Mouse (Mus musculus) neural tube, embryonic 15.5 days (tissue): ENCODE data around the gene Nr1h3. TPM values are rescaled to one million over a fixed set of nuclear protein-coding genes. Genes with fewer than 3 reads are reported as not detected.

Experiments
- ATAC-seq: fragments of 200-750 bp; cut with Nextera tagmentation; 2 replicates; pipeline ENCODE4 v1.8.0; 2017; ENCODE audit warnings: mild to moderate bottlenecking, moderate TSS enrichment, moderate library complexity; ENCODE audit not compliant: low FRiP score
- H3K27ac ChIP-seq: fragments of 300-500 bp; sonication (generic); replicated peaks from 2 replicates; pipeline ENCODE4 v1.5.1; 2015; ENCODE audit warnings: mild to moderate bottlenecking, inconsistent platforms
- H3K27me3 ChIP-seq: fragments of 300-500 bp; sonication (generic); replicated peaks from 2 replicates; pipeline ENCODE4 v1.6.1; 2015; ENCODE audit warnings: inconsistent platforms
- H3K36me3 ChIP-seq: fragments of 300-500 bp; sonication (generic); 2 replicates; pipeline ENCODE4 v1.6.1; 2015; ENCODE audit warnings: inconsistent platforms
- H3K4me1 ChIP-seq: fragments of 300-500 bp; sonication (generic); 2 replicates; pipeline ENCODE4 v1.6.1; 2015; ENCODE audit warnings: inconsistent platforms
- H3K4me2 ChIP-seq: fragments of 300-500 bp; sonication (generic); 2 replicates; pipeline ENCODE4 v1.6.1; 2015; ENCODE audit warnings: inconsistent platforms, mild to moderate bottlenecking, moderate library complexity
- H3K4me3 ChIP-seq: fragments of 300-500 bp; sonication (generic); replicated peaks from 2 replicates; pipeline ENCODE4 v1.5.1; 2015; ENCODE audit warnings: mild to moderate bottlenecking, inconsistent platforms
- H3K9ac ChIP-seq: fragments of 300-500 bp; sonication (generic); replicated peaks from 2 replicates; pipeline ENCODE4 v1.6.1; 2015; ENCODE audit warnings: mild to moderate bottlenecking, inconsistent platforms
- H3K9me3 ChIP-seq: fragments of 300-500 bp; sonication (generic); replicated peaks from 2 replicates; pipeline ENCODE4 v1.6.1; 2016; ENCODE audit warnings: inconsistent platforms
- WGBS: fragments of 180-500 bp; shearing (Covaris S2); methylation state at CpG from one replicate; pipeline ENCODE4 v1.1.7; 2015; ENCODE audit warnings: mixed read lengths; 5-methylcytosine and 5-hydroxymethylcytosine counted together
- polyA plus RNA-seq: library from polyadenylated mRNA; unstranded; fragments of >200 nt; fragmentation: Nextera tagmentation; extraction: Ambion mirVana; gene quantifications from 2 replicates; pipeline ENCODE4 v1.2.1, GENCODE M21; 2015

The Nr1h3 gene
- polyA plus RNA-seq, 1 experiment from 2014 or later, result 2.4 TPM

- 89% methylated on average over 6 of the region's 6 CpGs for WGBS
- Histone ChIP-seq H3K4me1 (no peaks in the 10 kb centered on the region), H3K4me2 (no peak overlapping the region), H3K4me3 (no peak overlapping the region), H3K27me3 (no peaks in the 10 kb centered on the region), H3K36me3 (peaks cover 90% of the 10 kb centered on the region), H3K27ac (no peak overlapping the region), H3K9ac (no peak overlapping the region), H3K9me3 (no peaks in the 10 kb centered on the region)
- no peak for ATAC-seq
Observed at GRCm38 (mm10) chr2:91160591-91160990, 42.0 kb downstream of the Nr1h3 start.

GRCm38 (mm10) chr2:91157002-91157752, 45.5 kb downstream of the Nr1h3 start:
- Histone ChIP-seq H3K4me1 (no peaks in the 10 kb centered on the region), H3K36me3 (peaks cover 87% of the 10 kb centered on the region), H3K27me3 (no peaks in the 10 kb centered on the region), H3K9ac (no peak overlapping the region), H3K9me3 (no peaks in the 10 kb centered on the region), H3K4me3 (no peak overlapping the region), H3K27ac (no peak overlapping the region), H3K4me2 (no peak overlapping the region)
- no peak for ATAC-seq
- WGBS, result 16% methylated on average over 6 of the region's 6 CpGs

- Histone ChIP-seq H3K9ac (no peak overlapping the region), H3K9me3 (no peaks in the 10 kb centered on the region), H3K4me2 (no peak overlapping the region), H3K4me1 (no peaks in the 10 kb centered on the region), H3K27ac (no peak overlapping the region), H3K36me3 (peaks cover 79% of the 10 kb centered on the region), H3K27me3 (no peaks in the 10 kb centered on the region), H3K4me3 (no peak overlapping the region)
- WGBS, result 97% methylated on average over 3 of the region's 3 CpGs
- ATAC-seq, result no peak
Observed at GRCm38 (mm10) chr2:91154091-91154490, 48.5 kb downstream of the Nr1h3 start.

- no peak for ATAC-seq
- 91% methylated on average over 3 of the region's 3 CpGs for WGBS
- no peaks in the 10 kb centered on the region for H3K4me1 ChIP-seq
Observed at GRCm38 (mm10) chr2:91152885-91153377, 49.7 kb downstream of the Nr1h3 start.

GRCm38 (mm10) chr2:91151331-91151730, 51.3 kb downstream of the Nr1h3 start:
- 82% methylated on average over 1 of the region's 1 CpGs for WGBS
- H3K27me3 ChIP-seq, result no peaks in the 10 kb centered on the region

More at GRCm38 (mm10) chr2:91152885-91153377, 49.7 kb downstream of the Nr1h3 start:
- Histone ChIP-seq H3K4me3 (no peak overlapping the region), H3K36me3 (peaks cover 76% of the 10 kb centered on the region), H3K27ac (no peak overlapping the region), H3K4me2 (no peak overlapping the region), H3K27me3 (no peaks in the 10 kb centered on the region), H3K9me3 (no peaks in the 10 kb centered on the region), H3K9ac (no peak overlapping the region)

GRCm38 (mm10) chr2:91148101-91148500, 54.5 kb downstream of the Nr1h3 start:
- Histone ChIP-seq H3K27me3 (no peaks in the 10 kb centered on the region), H3K9me3 (no peaks in the 10 kb centered on the region), H3K36me3 (peaks cover 76% of the 10 kb centered on the region), H3K4me3 (no peak overlapping the region), H3K27ac (no peak overlapping the region), H3K4me1 (no peaks in the 10 kb centered on the region), H3K4me2 (no peak overlapping the region), H3K9ac (no peak overlapping the region)
- no peak for ATAC-seq

More at GRCm38 (mm10) chr2:91151331-91151730, 51.3 kb downstream of the Nr1h3 start:
- ATAC-seq, result no peak
- H3K4me3 ChIP-seq, result no peak overlapping the region
- H3K9me3 ChIP-seq, result no peaks in the 10 kb centered on the region
- peaks cover 76% of the 10 kb centered on the region for H3K36me3 ChIP-seq
- no peak overlapping the region for H3K27ac ChIP-seq
- no peaks in the 10 kb centered on the region for H3K4me1 ChIP-seq
- no peak overlapping the region for H3K4me2 ChIP-seq
- no peak overlapping the region for H3K9ac ChIP-seq

GRCm38 (mm10) chr2:91143401-91143800, 59.2 kb downstream of the Nr1h3 start:
- no peak overlapping the region for H3K4me2 ChIP-seq
- no peak overlapping the region for H3K27ac ChIP-seq
- ATAC-seq, result no peak
- 95% methylated on average over 11 of the region's 11 CpGs for WGBS
- no peak overlapping the region for H3K4me3 ChIP-seq
- H3K4me1 ChIP-seq, result no peaks in the 10 kb centered on the region
- no peak overlapping the region for H3K9ac ChIP-seq
- H3K9me3 ChIP-seq, result no peaks in the 10 kb centered on the region
- peaks cover 89% of the 10 kb centered on the region for H3K36me3 ChIP-seq
- H3K27me3 ChIP-seq, result no peaks in the 10 kb centered on the region

- Histone ChIP-seq H3K4me3 (no peak overlapping the region), H3K4me1 (no peaks in the 10 kb centered on the region), H3K9me3 (no peaks in the 10 kb centered on the region), H3K36me3 (peaks cover 91% of the 10 kb centered on the region), H3K27me3 (no peaks in the 10 kb centered on the region), H3K4me2 (no peak overlapping the region), H3K9ac (no peak overlapping the region), H3K27ac (no peak overlapping the region)
- ATAC-seq, result no peak
- 94% methylated on average over 6 of the region's 6 CpGs for WGBS
Observed at GRCm38 (mm10) chr2:91142920-91143319, 59.7 kb downstream of the Nr1h3 start.

GRCm38 (mm10) chr2:91139764-91140163, 62.9 kb downstream of the Nr1h3 start:
- H3K9ac ChIP-seq, result no peak overlapping the region
- H3K4me1 ChIP-seq, result no peaks in the 10 kb centered on the region
- H3K27me3 ChIP-seq, result no peaks in the 10 kb centered on the region
- H3K27ac ChIP-seq, result no peak overlapping the region
- no peak for ATAC-seq
- H3K4me2 ChIP-seq, result no peak overlapping the region
- no peak overlapping the region for H3K4me3 ChIP-seq
- H3K36me3 ChIP-seq, result peaks cover 81% of the 10 kb centered on the region
- 68% methylated on average over 8 of the region's 8 CpGs for WGBS
- no peaks in the 10 kb centered on the region for H3K9me3 ChIP-seq

GRCm38 (mm10) chr2:91139311-91139710, 63.3 kb downstream of the Nr1h3 start:
- no peak overlapping the region for H3K9ac ChIP-seq
- no peak overlapping the region for H3K4me2 ChIP-seq
- H3K27ac ChIP-seq, result no peak overlapping the region
- no peaks in the 10 kb centered on the region for H3K27me3 ChIP-seq
- no peaks in the 10 kb centered on the region for H3K4me1 ChIP-seq
- peaks cover 77% of the 10 kb centered on the region for H3K36me3 ChIP-seq
- 80% methylated on average over 5 of the region's 5 CpGs for WGBS
- ATAC-seq, result no peak
- no peak overlapping the region for H3K4me3 ChIP-seq
- no peaks in the 10 kb centered on the region for H3K9me3 ChIP-seq

GRCm38 (mm10) chr2:91137481-91137880, 65.2 kb downstream of the Nr1h3 start:
- Histone ChIP-seq H3K27ac (no peak overlapping the region), H3K4me3 (no peak overlapping the region), H3K9ac (no peak overlapping the region), H3K4me1 (no peaks in the 10 kb centered on the region), H3K27me3 (no peaks in the 10 kb centered on the region), H3K9me3 (no peaks in the 10 kb centered on the region), H3K36me3 (peaks cover 63% of the 10 kb centered on the region), H3K4me2 (no peak overlapping the region)
- WGBS, result 87% methylated on average over 6 of the region's 6 CpGs
- ATAC-seq, result no peak
